Mouse (Mus musculus) midbrain, embryonic 12.5 days (tissue): ENCODE results near the gene Mrm3. TPM values are rescaled to one million over a fixed set of nuclear protein-coding genes. Genes with fewer than 3 reads are reported as not detected.

ENCODE experiments used
- ATAC-seq: fragments of 200-750 bp; cut with Nextera tagmentation; 2 replicates; pipeline ENCODE4 v1.8.0; 2017; ENCODE audit warnings: low read depth, moderate TSS enrichment, moderate library complexity; ENCODE audit not compliant: low FRiP score
- H3K27ac ChIP-seq: fragments of 300-500 bp; sonication (generic); replicated peaks from 2 replicates; pipeline ENCODE4 v1.5.1; 2016; ENCODE audit warnings: mild to moderate bottlenecking
- H3K27me3 ChIP-seq: fragments of 300-500 bp; sonication (generic); 2 replicates; pipeline ENCODE4 v1.6.1; 2016; ENCODE audit warnings: mild to moderate bottlenecking
- H3K36me3 ChIP-seq: fragments of 300-500 bp; sonication (generic); 2 replicates; pipeline ENCODE4 v1.6.1; 2016
- H3K4me1 ChIP-seq: fragments of 300-500 bp; sonication (generic); 2 replicates; pipeline ENCODE4 v1.6.1; 2016
- H3K4me2 ChIP-seq: fragments of 300-500 bp; sonication (generic); replicated peaks from 2 replicates; pipeline ENCODE4 v1.6.1; 2016; ENCODE audit warnings: mild to moderate bottlenecking, moderate library complexity
- H3K4me3 ChIP-seq: fragments of 300-500 bp; sonication (generic); 2 replicates; pipeline ENCODE4 v1.5.1; 2016; ENCODE audit warnings: mild to moderate bottlenecking
- H3K9ac ChIP-seq: fragments of 300-500 bp; sonication (generic); replicated peaks from 2 replicates; pipeline ENCODE4 v1.6.1; 2016; ENCODE audit warnings: mild to moderate bottlenecking, moderate library complexity
- H3K9me3 ChIP-seq: fragments of 300-500 bp; sonication (generic); 2 replicates; pipeline ENCODE4 v1.6.1; 2016; ENCODE audit warnings: mild to moderate bottlenecking
- WGBS: fragments of 180-500 bp; shearing (Covaris S2); methylation state at CpG from one replicate; pipeline ENCODE4 v1.1.7; 2016; 5-methylcytosine and 5-hydroxymethylcytosine counted together
- polyA plus RNA-seq: library from polyadenylated mRNA; unstranded; fragments of >200 nt; fragmentation: Nextera tagmentation; extraction: Ambion mirVana; gene quantifications from 2 replicates; pipeline ENCODE4 v1.2.1, GENCODE M21; 2016

The Mrm3 gene
- polyA plus RNA-seq, 1 experiment from 2014 or later = 17.7 TPM

- Histone ChIP-seq H3K27ac (no peak overlapping the region), H3K4me1 (peaks cover 12% of the 10 kb centered on the region), H3K4me3 (no peak overlapping the region), H3K4me2 (no peak overlapping the region), H3K27me3 (no peaks in the 10 kb centered on the region), H3K9me3 (no peaks in the 10 kb centered on the region), H3K36me3 (peaks cover 4% of the 10 kb centered on the region; the same call in 1 of the 2 replicates), H3K9ac (no peak overlapping the region)
- ATAC-seq = no peak
- 55% methylated on average over 14 of the region's 14 CpGs for WGBS
These were observed 35.7 kb downstream of the Mrm3 start for GRCm38 (mm10) chr11:76278960-76279852.

DNA sequence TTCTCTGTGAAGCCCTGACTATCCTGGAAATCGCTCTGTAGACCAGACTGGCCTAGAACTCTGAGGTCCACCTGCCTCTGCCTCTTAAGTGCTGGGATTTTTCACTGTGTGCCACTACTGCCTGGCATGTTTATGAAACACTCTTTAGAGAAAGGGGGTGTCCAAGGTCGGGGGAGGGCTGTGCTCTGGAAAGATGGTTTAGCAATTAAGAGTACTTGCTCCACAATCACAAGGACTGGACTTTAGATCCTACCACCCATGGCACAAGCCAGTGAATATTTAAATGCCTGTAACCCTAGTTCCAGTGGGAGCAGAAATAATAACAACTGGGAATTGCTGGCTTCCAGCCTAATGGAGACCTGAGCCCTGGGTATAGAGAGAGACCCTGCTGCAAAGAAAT, 36.5 kb downstream of the Mrm3 start:
- H3K4me1 ChIP-seq = peaks cover 15% of the 10 kb centered on the region
- 71% methylated on average over 2 of the region's 2 CpGs for WGBS
- H3K27me3 ChIP-seq = no peaks in the 10 kb centered on the region
- H3K36me3 ChIP-seq = peaks cover 4% of the 10 kb centered on the region; the same call in 1 of the 2 replicates
- no peak for ATAC-seq
- H3K4me2 ChIP-seq = no peak overlapping the region
- H3K27ac ChIP-seq = no peak overlapping the region
- no peak overlapping the region for H3K9ac ChIP-seq
- H3K4me3 ChIP-seq = no peak overlapping the region
- H3K9me3 ChIP-seq = no peaks in the 10 kb centered on the region

DNA sequence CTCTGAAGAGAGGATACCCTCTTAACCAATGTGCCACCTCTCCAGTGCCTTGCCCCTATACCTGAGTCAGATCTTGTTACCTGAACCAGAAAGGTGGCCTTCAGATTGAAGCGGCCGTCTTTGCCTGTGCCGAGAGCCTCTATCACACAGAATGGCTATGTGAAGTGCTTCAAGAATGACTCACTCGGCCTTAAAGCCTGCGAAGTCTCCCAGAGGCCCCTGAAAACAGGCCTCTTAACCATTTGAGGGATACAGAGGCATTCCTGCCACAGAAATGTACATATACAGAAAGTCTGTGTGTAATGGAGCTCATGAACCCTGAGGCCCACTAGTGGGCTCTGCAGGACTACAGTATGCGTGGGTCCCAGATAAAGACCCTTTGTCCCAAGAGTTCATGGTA, 40.3 kb downstream of the Mrm3 start:
- 96% methylated on average over 6 of the region's 6 CpGs for WGBS

GRCm38 (mm10) chr11:76285431-76286075, 42.0 kb downstream of the Mrm3 start:
- H3K4me2 ChIP-seq = no peak overlapping the region
- ATAC-seq = no peak
- H3K9ac ChIP-seq = no peak overlapping the region
- peaks cover 45% of the 10 kb centered on the region for H3K4me1 ChIP-seq
- no peak overlapping the region for H3K4me3 ChIP-seq
- no peak overlapping the region for H3K27ac ChIP-seq
- H3K36me3 ChIP-seq = no peaks in the 10 kb centered on the region
- no peaks in the 10 kb centered on the region for H3K27me3 ChIP-seq
- 66% methylated on average over 7 of the region's 7 CpGs for WGBS
- no peaks in the 10 kb centered on the region for H3K9me3 ChIP-seq

More for the DNA sequence above, 40.3 kb downstream of the Mrm3 start:
- Histone ChIP-seq H3K4me2 (no peak overlapping the region), H3K9me3 (no peaks in the 10 kb centered on the region), H3K4me3 (no peak overlapping the region), H3K36me3 (no peaks in the 10 kb centered on the region), H3K4me1 (peaks cover 43% of the 10 kb centered on the region), H3K27me3 (no peaks in the 10 kb centered on the region), H3K9ac (no peak overlapping the region), H3K27ac (no peak overlapping the region)
- ATAC-seq = no peak

DNA sequence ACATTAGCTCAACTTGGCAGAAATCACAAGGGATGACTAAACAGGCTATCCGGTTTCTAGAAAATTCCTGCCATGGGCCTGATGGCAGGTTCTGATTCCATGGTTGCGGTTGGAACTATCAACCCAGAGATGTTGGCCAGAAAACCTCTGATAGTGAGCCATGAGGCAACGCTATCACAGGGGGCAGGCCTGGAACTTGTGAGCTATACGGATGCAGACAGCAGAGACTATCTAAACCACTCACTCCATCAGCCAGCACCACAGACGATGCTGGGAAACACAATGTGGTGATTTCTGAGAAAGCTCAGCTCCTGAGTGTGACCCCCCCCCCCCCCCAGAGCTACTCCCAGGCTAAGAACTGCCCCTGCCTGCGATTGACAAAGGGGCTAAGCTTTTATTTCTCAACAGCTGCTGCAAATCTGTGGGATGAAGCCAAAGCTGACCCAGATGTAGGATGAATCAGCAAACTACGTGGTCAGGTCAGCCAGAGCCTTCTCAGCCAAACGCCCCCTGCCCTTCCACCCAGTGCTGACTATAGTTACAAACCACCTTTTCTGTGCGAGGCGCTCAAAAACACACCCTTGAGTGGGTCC, 43.1 kb downstream of the Mrm3 start:
- Histone ChIP-seq H3K36me3 (no peaks in the 10 kb centered on the region), H3K27me3 (no peaks in the 10 kb centered on the region), H3K4me2 (no peak overlapping the region), H3K27ac (0 out of 2 replicates have a peak overlapping the region, but pooled peaks have one; percentile 4), H3K9me3 (no peaks in the 10 kb centered on the region), H3K4me3 (no peak overlapping the region), H3K4me1 (peaks cover 52% of the 10 kb centered on the region), H3K9ac (no peak overlapping the region)
- no peak for ATAC-seq
- WGBS = 61% methylated on average over 10 of the region's 10 CpGs

DNA sequence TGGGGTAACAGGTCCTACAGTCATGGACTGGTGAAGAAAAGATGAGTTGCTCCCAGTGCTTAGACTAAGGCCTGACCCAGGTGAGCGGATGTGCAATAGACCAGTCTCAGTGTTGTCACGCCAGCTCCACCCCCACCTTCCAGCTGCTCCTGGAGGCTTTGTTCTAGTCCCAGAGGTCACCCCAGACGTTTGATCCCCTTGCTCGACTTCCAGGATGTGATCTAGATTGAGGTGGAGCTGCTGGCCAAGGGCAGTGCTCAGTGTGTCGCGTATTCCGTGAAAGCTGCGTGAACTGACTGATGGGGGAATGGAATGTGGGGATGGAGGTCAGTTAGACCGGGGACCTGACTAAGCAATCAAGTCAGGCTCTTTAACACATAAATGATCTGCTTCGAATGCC, 43.8 kb downstream of the Mrm3 start:
- 37% methylated on average over 10 of the region's 10 CpGs for WGBS

DNA sequence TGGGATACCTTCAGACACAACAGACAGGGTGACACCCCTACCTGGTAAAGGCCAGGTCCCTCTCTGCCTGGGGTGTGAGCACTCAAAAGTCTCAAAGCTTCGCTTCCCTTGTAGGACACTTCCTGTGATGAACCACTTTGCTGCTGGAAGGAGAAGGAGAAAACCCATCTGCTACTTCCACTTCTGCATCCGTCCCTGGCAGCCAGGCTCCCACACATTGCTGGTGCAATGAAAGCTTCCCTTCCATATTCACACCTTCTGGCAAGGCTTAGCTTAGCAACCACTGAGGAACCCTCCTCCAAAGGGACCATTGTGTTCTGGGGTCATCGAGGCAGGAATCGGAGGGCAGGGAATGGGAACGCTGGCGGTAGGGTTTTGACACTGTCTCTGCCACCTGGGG, 45.1 kb downstream of the Mrm3 start:
- Histone ChIP-seq H3K4me1 (peaks cover 70% of the 10 kb centered on the region), H3K9me3 (no peaks in the 10 kb centered on the region), H3K36me3 (no peaks in the 10 kb centered on the region), H3K4me3 (no peak overlapping the region), H3K27me3 (no peaks in the 10 kb centered on the region), H3K9ac (no peak overlapping the region), H3K27ac (0 out of 2 replicates have a peak overlapping the region, but pooled peaks have one; percentile 4), H3K4me2 (no peak overlapping the region)
- no peak for ATAC-seq
- WGBS = 89% methylated on average over 6 of the region's 6 CpGs

More for the DNA sequence above, 43.8 kb downstream of the Mrm3 start:
- peaks cover 57% of the 10 kb centered on the region for H3K4me1 ChIP-seq
- H3K4me3 ChIP-seq = no peak overlapping the region
- H3K9me3 ChIP-seq = no peaks in the 10 kb centered on the region
- H3K36me3 ChIP-seq = no peaks in the 10 kb centered on the region
- no peak for ATAC-seq
- no peak overlapping the region for H3K4me2 ChIP-seq
- no peak overlapping the region for H3K9ac ChIP-seq
- H3K27me3 ChIP-seq = no peaks in the 10 kb centered on the region
- H3K27ac ChIP-seq = 0 out of 2 replicates have a peak overlapping the region, but pooled peaks have one; percentile 4

DNA sequence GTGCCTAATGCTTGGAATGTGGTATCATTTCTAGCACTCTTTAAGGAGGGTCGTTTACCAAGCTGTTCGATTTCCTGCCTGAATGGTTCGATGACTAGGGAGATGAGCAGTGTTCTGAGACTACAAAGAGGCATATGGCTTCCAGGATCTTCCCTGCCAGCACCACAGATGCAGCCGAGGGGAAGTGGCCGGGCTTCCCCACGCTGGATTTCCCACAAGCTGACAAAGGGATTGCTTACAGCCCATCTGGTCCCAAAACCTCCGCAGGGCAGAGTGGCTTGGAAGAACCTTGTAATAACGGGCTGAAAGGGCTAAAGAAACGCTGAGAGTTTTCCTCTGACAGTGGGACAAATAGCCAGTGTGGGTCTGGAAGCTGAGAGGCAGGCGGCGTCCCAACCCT, 46.9 kb downstream of the Mrm3 start:
- Histone ChIP-seq H3K27me3 (no peaks in the 10 kb centered on the region), H3K4me2 (no peak overlapping the region), H3K4me1 (peaks cover 85% of the 10 kb centered on the region), H3K27ac (peak overlapping the region; percentile 88), H3K4me3 (no peak overlapping the region), H3K36me3 (no peaks in the 10 kb centered on the region), H3K9me3 (no peaks in the 10 kb centered on the region), H3K9ac (no peak overlapping the region)
- 20% methylated on average over 11 of the region's 11 CpGs for WGBS
- ATAC-seq = no peak

DNA sequence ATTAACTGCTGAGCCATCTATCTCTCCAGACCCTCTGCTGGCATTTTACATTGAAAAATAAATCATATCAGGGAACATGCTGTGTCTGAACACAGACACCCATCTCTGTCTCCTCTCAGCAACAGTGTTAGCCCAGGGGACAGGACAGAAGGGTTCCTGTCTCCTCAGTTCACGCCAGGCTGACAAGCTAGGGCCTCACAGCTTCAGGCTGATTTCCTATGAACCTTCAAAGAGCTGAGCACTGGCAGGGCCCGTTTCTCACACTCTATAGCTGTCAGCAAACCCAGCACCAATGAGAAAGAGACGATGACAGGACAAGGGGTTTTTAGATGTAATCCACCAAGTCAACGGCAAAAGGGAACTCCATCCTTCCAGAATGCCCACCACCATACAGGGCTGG, 48.4 kb downstream of the Mrm3 start:
- H3K27me3 ChIP-seq = no peaks in the 10 kb centered on the region
- ATAC-seq = no peak
- H3K4me2 ChIP-seq = no peak overlapping the region
- 0 out of 2 replicates have a peak overlapping the region, but pooled peaks have one; percentile 6 for H3K27ac ChIP-seq
- H3K4me3 ChIP-seq = no peak overlapping the region
- no peak overlapping the region for H3K9ac ChIP-seq
- H3K36me3 ChIP-seq = no peaks in the 10 kb centered on the region
- no peaks in the 10 kb centered on the region for H3K9me3 ChIP-seq
- peaks cover 83% of the 10 kb centered on the region for H3K4me1 ChIP-seq
- WGBS = 82% methylated on average over 4 of the region's 4 CpGs

DNA sequence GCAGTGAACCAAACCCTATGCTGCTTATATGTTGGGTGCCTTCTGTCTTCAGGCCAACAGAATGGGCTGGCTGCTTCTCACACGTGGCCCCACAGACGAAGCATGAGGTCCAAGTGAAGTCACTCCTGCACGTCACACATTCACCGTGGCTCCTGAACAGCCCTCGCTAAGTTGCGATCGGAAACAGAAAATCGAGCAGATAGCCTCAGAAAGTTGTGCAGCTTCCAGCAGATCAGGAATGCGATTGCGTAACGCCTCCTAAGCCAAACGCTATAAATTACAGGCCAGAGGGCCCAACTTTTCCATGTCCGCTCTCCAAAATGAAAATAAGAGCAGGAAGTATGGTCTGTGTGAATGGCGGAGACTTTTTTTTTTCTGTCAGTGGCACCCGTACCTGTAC, 48.9 kb downstream of the Mrm3 start:
- no peaks in the 10 kb centered on the region for H3K9me3 ChIP-seq
- H3K4me3 ChIP-seq = no peak overlapping the region
- H3K4me2 ChIP-seq = no peak overlapping the region
- WGBS = 88% methylated on average over 15 of the region's 15 CpGs
- H3K4me1 ChIP-seq = peaks cover 83% of the 10 kb centered on the region
- no peak overlapping the region for H3K9ac ChIP-seq
- no peak for ATAC-seq
- H3K27ac ChIP-seq = peak overlapping the region; percentile 66; the same call in 1 of the 2 replicates
- no peaks in the 10 kb centered on the region for H3K36me3 ChIP-seq
- H3K27me3 ChIP-seq = no peaks in the 10 kb centered on the region

DNA sequence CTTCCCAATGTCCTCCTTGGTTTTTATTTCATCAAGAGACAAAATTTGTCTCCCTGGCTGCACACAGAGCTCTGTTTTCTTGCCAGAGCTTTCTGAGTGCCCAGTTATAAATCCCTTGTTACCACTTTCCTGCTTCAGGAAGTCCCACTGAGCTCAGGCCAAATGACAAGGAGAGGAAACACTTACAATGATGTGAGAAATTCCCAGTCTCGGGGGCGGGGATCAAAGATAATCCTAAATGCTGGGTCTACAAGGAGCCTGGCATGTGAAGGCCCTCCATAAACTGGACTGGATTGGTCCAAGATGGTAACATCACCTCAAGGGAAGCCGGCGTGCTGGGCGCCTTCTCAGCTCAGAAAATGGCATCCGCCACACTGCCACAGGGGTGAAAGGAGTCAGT, 49.3 kb downstream of the Mrm3 start:
- Histone ChIP-seq H3K36me3 (no peaks in the 10 kb centered on the region), H3K27me3 (no peaks in the 10 kb centered on the region), H3K27ac (peak overlapping the region; percentile 66), H3K9ac (no peak overlapping the region), H3K4me1 (peaks cover 80% of the 10 kb centered on the region), H3K9me3 (no peaks in the 10 kb centered on the region), H3K4me2 (no peak overlapping the region), H3K4me3 (no peak overlapping the region)
- 52% methylated on average over 6 of the region's 6 CpGs for WGBS
- ATAC-seq = no peak

DNA sequence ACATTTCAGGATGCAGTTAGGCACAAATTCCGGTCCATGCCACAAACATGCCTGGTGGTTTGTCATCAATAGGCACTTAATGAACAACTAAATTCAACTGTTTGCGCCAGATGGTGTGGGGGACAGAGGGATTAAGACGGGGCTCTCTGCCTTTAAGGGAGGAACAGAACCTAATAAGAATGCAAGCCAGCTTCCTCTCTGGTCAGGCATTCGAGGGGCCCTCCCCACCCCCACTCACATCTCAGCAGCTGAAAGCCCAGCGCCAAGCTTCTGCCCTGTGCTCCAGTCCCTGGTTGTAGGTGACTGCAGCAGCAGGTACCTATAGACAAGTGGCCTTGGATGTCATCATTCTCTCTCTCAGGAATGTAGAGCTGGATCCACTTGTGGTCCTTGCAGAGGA, 50.6 kb downstream of the Mrm3 start:
- Histone ChIP-seq H3K36me3 (no peaks in the 10 kb centered on the region), H3K27ac (peak overlapping the region; percentile 66), H3K27me3 (no peaks in the 10 kb centered on the region), H3K4me2 (no peak overlapping the region), H3K9me3 (no peaks in the 10 kb centered on the region), H3K4me3 (no peak overlapping the region), H3K9ac (no peak overlapping the region), H3K4me1 (peaks cover 81% of the 10 kb centered on the region)
- peak; percentile 47; the same call in 1 of the 2 replicates for ATAC-seq
- 15% methylated on average over 5 of the region's 5 CpGs for WGBS
